Mouse (Mus musculus) CD8-positive naive resting alpha-beta T cell, adult 57 days (primary cell): ENCODE measurements around the gene Fam71a. TPM values are rescaled to one million over a fixed set of nuclear protein-coding genes. Genes with fewer than 3 reads are reported as not detected.

ENCODE experiments used
- total RNA-seq: library from RNA; stranded (reverse); gene quantifications from one replicate; pipeline ENCODE4 v1.2.4, GENCODE M21; 2023

Gene Fam71a
- total RNA-seq = 0.37 TPM

GRCm38 (mm10) chr1:191164717-191165116 is at the start of gene Fam71a:
Gene Fam71a, minus strand, starts transcription at chr1:191164817.

Other genes starting within 250 kb of the Fam71a start
- gene Angel2, start 239.7 kb downstream of the Fam71a start, total RNA-seq = 53.9 TPM
- gene Vash2, start 185.5 kb downstream of the Fam71a start, total RNA-seq = 0.34 TPM
- gene Flvcr1, start 138.7 kb downstream of the Fam71a start, total RNA-seq = 29.5 TPM
- gene Spata45, start 128.2 kb downstream of the Fam71a start, total RNA-seq = not detected
- 12.6 TPM for gene Tatdn3, start 101.9 kb downstream of the Fam71a start, total RNA-seq
- 0.92 TPM for gene Nsl1, start 101.8 kb downstream of the Fam71a start, total RNA-seq
- 2.0 TPM for gene Batf3, start 67.0 kb downstream of the Fam71a start, total RNA-seq
- gene Atf3, start 53.2 kb upstream of the Fam71a start, total RNA-seq = 28.8 TPM
- 12.7 TPM for gene Nenf, start 153.4 kb upstream of the Fam71a start, total RNA-seq
- 10.3 TPM for gene Tmem206, start 161.1 kb upstream of the Fam71a start, total RNA-seq
- gene Ppp2r5a, start 238.5 kb upstream of the Fam71a start, total RNA-seq = 339 TPM